Mouse (Mus musculus) intestine, embryonic 16.5 days (tissue): ENCODE data around the gene Rps6kc1. TPM values are rescaled to one million over a fixed set of nuclear protein-coding genes. Genes with fewer than 3 reads are reported as not detected.
A peak's percentile ranks its signal among the peaks of the same experiment; 100 is the strongest.

Experiments used
- ATAC-seq: fragments of 200-750 bp; cut with Nextera tagmentation; 2 replicates; pipeline ENCODE4 v1.8.0; 2017; ENCODE audit warnings: moderate TSS enrichment, moderate library complexity
- H3K27ac ChIP-seq: fragments of 300-500 bp; sonication (generic); 2 replicates; pipeline ENCODE4 v1.5.1; 2014; ENCODE audit warnings: mild to moderate bottlenecking, low read length
- H3K27me3 ChIP-seq: fragments of 300-500 bp; sonication (generic); replicated peaks from 2 replicates; pipeline ENCODE4 v1.6.1; 2014; ENCODE audit warnings: low read length, control low read depth, mixed read lengths; ENCODE audit not compliant: control insufficient read depth, insufficient read depth
- H3K36me3 ChIP-seq: fragments of 300-500 bp; sonication (generic); 2 replicates; pipeline ENCODE4 v1.6.1; 2014; ENCODE audit warnings: low read length, control low read depth; ENCODE audit not compliant: control insufficient read depth, insufficient read depth
- H3K4me1 ChIP-seq: fragments of 300-500 bp; sonication (generic); 2 replicates; pipeline ENCODE4 v1.6.1; 2014; ENCODE audit warnings: low read length, control low read depth, mixed read lengths; ENCODE audit not compliant: control insufficient read depth, insufficient read depth
- H3K4me2 ChIP-seq: fragments of 300-500 bp; sonication (generic); 2 replicates; pipeline ENCODE4 v1.6.1; 2014; ENCODE audit warnings: low read depth, low read length, control low read depth
- H3K4me3 ChIP-seq: fragments of 300-500 bp; sonication (generic); 2 replicates; pipeline ENCODE4 v1.5.1; 2014; ENCODE audit warnings: mild to moderate bottlenecking, low read length
- H3K9ac ChIP-seq: fragments of 300-500 bp; sonication (generic); 2 replicates; pipeline ENCODE4 v1.6.1; 2014; ENCODE audit warnings: low read depth, low read length
- H3K9me3 ChIP-seq: fragments of 300-500 bp; sonication (generic); 2 replicates; pipeline ENCODE4 v1.6.1; 2016; ENCODE audit warnings: low read length, control low read depth; ENCODE audit not compliant: control insufficient read depth
- WGBS: fragments of 180-500 bp; shearing (Covaris S2); extraction: QIAGEN DNeasy Blood & Tissue Kit; methylation state at CpG from one replicate; pipeline ENCODE4 v1.1.7; 2014; 5-methylcytosine and 5-hydroxymethylcytosine counted together
- polyA plus RNA-seq: library from polyadenylated mRNA; unstranded; fragments of >200 nt; fragmentation: Nextera tagmentation; extraction: Ambion mirVana; gene quantifications from 2 replicates; pipeline ENCODE4 v1.2.1, GENCODE M21; 2015

The Rps6kc1 gene
- polyA plus RNA-seq, 1 experiment from 2014 or later: 11.8 TPM

GRCm38 (mm10) chr1:190854465-190854864 is 57.1 kb downstream of the Rps6kc1 start:
- H3K27me3 ChIP-seq: no peaks in the 10 kb centered on the region
- no peak overlapping the region for H3K9ac ChIP-seq
- H3K36me3 ChIP-seq: no peaks in the 10 kb centered on the region
- peaks cover 11% of the 10 kb centered on the region for H3K4me1 ChIP-seq
- no peak overlapping the region for H3K27ac ChIP-seq
- ATAC-seq: peak; percentile 40; the same call in 1 of the 2 replicates
- H3K4me3 ChIP-seq: no peak overlapping the region
- H3K9me3 ChIP-seq: no peaks in the 10 kb centered on the region
- no peak overlapping the region for H3K4me2 ChIP-seq
- whole genome bisulfite sequencing: 53% methylated on average over 3 of the region's 3 CpGs

- ATAC-seq: no peak
- Histone ChIP-seq H3K4me2 (no peak overlapping the region), H3K4me3 (no peak overlapping the region), H3K4me1 (peaks cover 12% of the 10 kb centered on the region), H3K9me3 (no peaks in the 10 kb centered on the region), H3K9ac (no peak overlapping the region), H3K36me3 (peaks cover 2% of the 10 kb centered on the region; the same call in 1 of the 2 replicates), H3K27ac (no peak overlapping the region), H3K27me3 (no peaks in the 10 kb centered on the region)
- 81% methylated on average over 11 of the region's 11 CpGs for WGBS
These were observed 62.3 kb downstream of the Rps6kc1 start for GRCm38 (mm10) chr1:190849162-190849865.

DNA sequence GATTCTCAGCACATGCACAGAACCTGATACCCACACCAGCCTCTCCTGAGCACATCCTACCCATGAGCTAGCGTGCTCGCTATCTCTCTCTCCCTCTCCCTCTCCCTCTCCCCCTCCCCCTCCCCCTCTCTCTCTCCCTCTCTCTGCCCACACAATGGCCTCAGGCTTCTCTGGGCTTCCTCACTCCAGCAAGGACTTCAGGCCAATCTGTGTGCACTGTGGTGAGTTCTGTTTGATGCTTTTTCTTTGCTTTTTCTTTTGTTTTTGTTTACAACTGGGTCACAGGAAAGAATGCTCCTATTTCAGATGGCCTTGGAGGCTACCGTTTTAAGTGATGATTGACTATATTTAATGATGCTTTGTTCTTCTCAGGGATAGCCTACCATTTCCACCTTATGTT is 62.9 kb downstream of the Rps6kc1 start:
- Histone ChIP-seq H3K36me3 (peaks cover 2% of the 10 kb centered on the region; the same call in 1 of the 2 replicates), H3K27me3 (no peaks in the 10 kb centered on the region), H3K4me2 (no peak overlapping the region), H3K9ac (no peak overlapping the region), H3K27ac (no peak overlapping the region), H3K9me3 (no peaks in the 10 kb centered on the region), H3K4me3 (no peak overlapping the region), H3K4me1 (peaks cover 10% of the 10 kb centered on the region)
- peak; percentile 47; the same call in 1 of the 2 replicates for ATAC-seq
- 46% methylated on average over 3 of the region's 3 CpGs for WGBS

DNA sequence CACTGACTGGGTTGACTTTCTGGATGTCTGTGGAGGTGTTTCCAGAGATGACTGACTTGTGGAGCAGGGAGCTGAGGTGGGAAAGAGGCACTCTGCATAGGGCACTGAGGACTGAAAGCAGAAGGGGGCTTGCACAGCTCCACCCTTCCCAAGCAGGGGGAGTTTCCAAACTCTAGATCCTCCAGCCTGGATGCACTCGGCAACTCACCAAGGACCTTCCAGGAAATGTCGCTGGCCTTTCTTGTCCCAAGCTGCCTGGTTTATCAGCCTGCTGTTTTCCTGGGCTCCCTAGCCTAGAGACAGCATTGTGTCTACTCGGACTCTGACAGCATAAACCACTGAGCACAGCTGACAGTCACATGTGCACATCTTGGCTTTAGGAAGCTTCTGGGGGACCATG is 64.6 kb downstream of the Rps6kc1 start:
- Histone ChIP-seq H3K4me1 (peaks cover 10% of the 10 kb centered on the region), H3K36me3 (peaks cover 2% of the 10 kb centered on the region; the same call in 1 of the 2 replicates), H3K27me3 (no peaks in the 10 kb centered on the region), H3K9ac (no peak overlapping the region), H3K27ac (no peak overlapping the region), H3K4me3 (no peak overlapping the region), H3K9me3 (no peaks in the 10 kb centered on the region), H3K4me2 (no peak overlapping the region)
- ATAC-seq: no peak
- WGBS: 81% methylated on average over 3 of the region's 3 CpGs

DNA sequence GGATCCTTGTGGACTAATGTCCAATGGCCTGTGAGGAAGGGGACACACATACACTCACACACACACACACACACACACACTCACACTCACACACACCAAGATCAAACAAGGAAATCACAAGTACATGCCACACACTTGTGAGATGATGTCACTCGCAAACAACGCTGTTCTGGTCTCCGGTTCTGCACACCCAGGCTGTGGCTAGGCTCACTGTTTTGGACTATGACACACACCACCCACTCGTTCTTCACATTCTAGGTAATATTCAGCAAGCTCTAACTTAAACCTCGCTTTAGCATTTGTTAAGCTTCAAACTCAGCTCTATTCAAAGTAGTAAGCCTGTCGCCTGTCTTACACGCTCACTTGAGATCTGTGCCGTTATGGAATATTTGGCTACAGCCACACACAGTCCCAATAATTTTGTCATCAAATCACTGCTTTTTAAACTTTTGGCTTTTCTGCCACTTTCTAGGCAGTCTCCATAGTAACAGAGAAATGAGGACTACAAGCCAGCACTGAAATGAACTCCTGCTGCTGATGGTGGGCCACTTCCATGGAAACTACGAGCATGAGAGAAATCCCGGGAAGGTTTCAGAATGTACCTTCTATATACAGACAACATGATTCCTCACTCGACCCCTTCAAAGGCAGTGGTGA is 65.4 kb downstream of the Rps6kc1 start:
- no peak overlapping the region for H3K27ac ChIP-seq
- H3K4me2 ChIP-seq: no peak overlapping the region
- WGBS: 94% methylated on average over 11 of the region's 11 CpGs

DNA sequence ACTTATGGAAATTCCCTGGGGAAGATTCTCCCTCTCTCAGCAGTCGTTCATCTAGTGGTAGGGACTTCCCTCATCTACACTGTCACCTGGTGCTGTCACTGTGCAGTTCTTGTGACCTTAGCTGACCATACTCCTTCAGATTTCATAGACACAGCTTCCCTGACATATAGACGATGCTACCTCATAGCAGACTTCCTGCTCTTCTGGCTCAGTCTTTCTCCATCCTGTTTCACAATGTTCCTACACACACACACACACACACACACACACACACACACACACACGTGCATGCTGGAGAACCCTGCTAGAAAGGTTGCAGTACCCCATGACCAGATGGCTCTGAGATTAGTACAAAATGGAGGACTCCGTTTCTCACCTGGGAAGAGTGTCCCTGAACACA is 66.2 kb downstream of the Rps6kc1 start:
- no peak overlapping the region for H3K9ac ChIP-seq
- no peak overlapping the region for H3K4me3 ChIP-seq
- H3K4me1 ChIP-seq: peaks cover 10% of the 10 kb centered on the region
- no peaks in the 10 kb centered on the region for H3K27me3 ChIP-seq
- ATAC-seq: no peak
- H3K4me2 ChIP-seq: no peak overlapping the region
- no peaks in the 10 kb centered on the region for H3K9me3 ChIP-seq
- 66% methylated on average over 4 of the region's 4 CpGs for WGBS
- H3K27ac ChIP-seq: no peak overlapping the region
- peaks cover 2% of the 10 kb centered on the region; the same call in 1 of the 2 replicates for H3K36me3 ChIP-seq

More for the DNA sequence above, 65.4 kb downstream of the Rps6kc1 start:
- Histone ChIP-seq H3K4me3 (no peak overlapping the region), H3K27me3 (no peaks in the 10 kb centered on the region), H3K4me1 (peaks cover 10% of the 10 kb centered on the region), H3K9ac (no peak overlapping the region), H3K36me3 (peaks cover 2% of the 10 kb centered on the region; the same call in 1 of the 2 replicates), H3K9me3 (no peaks in the 10 kb centered on the region)
- 0 out of 2 replicates have a peak, but pooled peaks have one; percentile 3 for ATAC-seq

GRCm38 (mm10) chr1:190844356-190844755 is 67.2 kb downstream of the Rps6kc1 start:
- Histone ChIP-seq H3K4me1 (peaks cover 3% of the 10 kb centered on the region), H3K27ac (no peak overlapping the region), H3K4me2 (no peak overlapping the region), H3K27me3 (no peaks in the 10 kb centered on the region), H3K4me3 (no peak overlapping the region), H3K9ac (no peak overlapping the region), H3K9me3 (no peaks in the 10 kb centered on the region), H3K36me3 (peaks cover 2% of the 10 kb centered on the region; the same call in 1 of the 2 replicates)
- 93% methylated on average over 11 of the region's 11 CpGs for WGBS
- ATAC-seq: no peak

DNA sequence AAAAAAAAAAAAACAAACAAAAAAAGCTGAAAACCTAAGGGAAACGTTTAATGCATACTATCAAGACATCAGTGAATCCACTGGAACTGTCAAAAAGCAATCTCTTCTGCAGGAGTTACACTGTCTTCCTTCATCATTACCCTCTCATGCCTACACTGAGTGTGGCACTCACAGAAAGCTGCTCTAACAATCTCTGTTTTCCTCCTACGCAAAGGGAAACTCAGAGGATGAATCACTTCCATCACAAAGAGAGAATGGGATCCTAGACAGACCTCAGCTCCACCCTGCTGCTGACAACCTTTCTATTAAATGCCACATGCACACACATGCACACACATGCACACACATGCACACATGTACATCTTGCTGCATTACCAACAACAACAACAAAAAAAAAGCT is 75.5 kb downstream of the Rps6kc1 start:
- no peaks in the 10 kb centered on the region for H3K9me3 ChIP-seq
- ATAC-seq: no peak
- H3K9ac ChIP-seq: no peak overlapping the region
- H3K27ac ChIP-seq: no peak overlapping the region
- no peaks in the 10 kb centered on the region for H3K27me3 ChIP-seq
- no peak overlapping the region for H3K4me3 ChIP-seq
- whole genome bisulfite sequencing: 72% methylated on average over 2 of the region's 2 CpGs
- no peaks in the 10 kb centered on the region for H3K4me1 ChIP-seq
- no peak overlapping the region for H3K4me2 ChIP-seq
- no peaks in the 10 kb centered on the region for H3K36me3 ChIP-seq

GRCm38 (mm10) chr1:190834201-190834907 is 77.2 kb downstream of the Rps6kc1 start:
- Histone ChIP-seq H3K4me1 (no peaks in the 10 kb centered on the region), H3K4me3 (no peak overlapping the region), H3K36me3 (no peaks in the 10 kb centered on the region), H3K27me3 (no peaks in the 10 kb centered on the region), H3K9me3 (no peaks in the 10 kb centered on the region), H3K9ac (no peak overlapping the region), H3K27ac (no peak overlapping the region), H3K4me2 (no peak overlapping the region)
- WGBS: 74% methylated on average over 7 of the region's 7 CpGs
- no peak for ATAC-seq
